Mouse (Mus musculus): Measurements from ENCODE around the gene Tmem59l. TPM values are rescaled to one million over a fixed set of nuclear protein-coding genes. Genes with fewer than 3 reads are reported as not detected.

The Tmem59l gene
- polyA plus RNA-seq, 2 experiments from 2014 or later = not detected

DNA sequence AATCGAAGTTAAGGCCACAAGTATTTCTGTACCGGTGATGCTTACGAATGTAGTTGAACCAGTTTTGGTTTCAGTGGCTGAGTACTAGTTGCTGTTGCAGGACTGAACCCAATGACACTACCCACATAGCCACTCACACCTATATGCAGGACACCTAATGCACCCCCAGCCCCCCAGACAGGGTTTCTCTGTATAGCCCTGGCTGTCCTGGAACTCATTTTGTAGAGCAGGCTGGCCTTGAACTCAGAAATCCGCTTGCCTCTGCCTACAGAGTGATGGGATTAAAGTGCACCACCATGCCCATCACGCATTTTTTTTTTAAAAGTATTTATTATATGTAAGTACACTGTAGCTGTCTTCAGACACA lies 19.9 kb upstream of the Tmem59l start:
- ATAC-seq = no peak

DNA sequence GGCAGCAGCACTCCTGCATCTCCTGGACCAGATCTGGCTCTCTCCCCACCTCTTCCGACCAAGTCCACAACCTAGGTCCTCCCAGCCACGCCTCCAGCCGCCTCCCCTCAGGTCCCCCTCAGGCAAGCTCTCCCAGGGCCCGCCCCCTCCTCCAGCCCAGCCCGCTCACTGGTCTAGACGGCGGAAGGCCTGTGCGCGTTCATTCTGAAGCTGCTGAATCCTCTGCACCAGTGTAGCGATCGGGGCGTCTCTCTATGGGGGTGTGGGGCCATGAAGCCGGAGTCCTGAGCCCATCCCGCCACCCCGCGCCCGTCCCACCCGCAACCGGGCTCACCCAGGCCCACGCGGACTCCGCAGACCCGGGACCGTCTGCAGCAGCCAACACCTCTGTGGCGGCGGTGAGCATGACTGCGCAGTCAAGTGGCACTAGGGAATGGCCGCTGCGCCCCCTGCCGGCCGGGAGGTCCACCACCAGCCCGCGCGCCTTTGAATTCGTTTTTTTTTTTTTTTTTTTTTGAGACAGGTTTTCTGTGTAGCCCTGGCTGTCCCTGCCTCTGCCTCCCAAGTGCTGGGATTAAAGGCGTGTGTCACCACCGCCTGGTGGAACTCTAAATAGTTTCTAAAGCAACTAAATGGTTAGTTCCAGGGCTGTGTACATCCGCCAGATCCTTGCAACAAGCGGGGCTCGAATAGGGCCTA lies 19.3 kb upstream of the Tmem59l start, which contains the start of gene Rex1bd:
Rex1bd (minus strand) TSS at position 425 of the 699 bp plus-strand sequence.
- ATAC-seq = peak; percentile 52

DNA sequence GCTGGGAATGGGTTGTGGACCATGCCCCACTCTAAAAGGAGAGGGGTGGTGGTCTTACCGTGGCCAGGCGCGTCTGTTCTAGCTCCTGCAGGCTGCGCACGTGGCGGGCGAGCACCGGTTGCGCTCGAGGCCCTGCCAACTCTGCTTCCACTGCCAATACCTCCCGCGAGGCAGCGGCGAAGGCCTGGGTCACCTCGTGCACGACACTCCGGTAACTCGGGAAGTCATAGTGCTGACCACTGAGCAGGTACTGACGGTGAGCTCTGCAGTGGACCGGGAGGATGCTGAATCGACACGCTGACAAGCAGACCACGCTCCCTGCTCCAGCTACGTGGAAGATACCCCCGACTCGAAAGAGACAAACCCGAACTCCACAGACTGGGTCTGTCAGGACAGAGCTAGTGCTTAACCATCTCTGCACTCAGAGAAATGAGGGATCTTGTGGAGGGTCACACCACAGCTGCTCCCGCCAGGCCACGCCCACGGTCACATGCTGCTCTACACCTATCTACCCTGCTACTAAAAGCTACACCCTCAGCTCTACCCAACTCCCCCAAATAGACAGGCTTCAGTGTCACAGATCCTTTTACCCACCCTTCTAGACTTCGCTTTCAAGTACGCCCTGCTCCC lies 18.7 kb upstream of the Tmem59l start:
- no peak for ATAC-seq

DNA sequence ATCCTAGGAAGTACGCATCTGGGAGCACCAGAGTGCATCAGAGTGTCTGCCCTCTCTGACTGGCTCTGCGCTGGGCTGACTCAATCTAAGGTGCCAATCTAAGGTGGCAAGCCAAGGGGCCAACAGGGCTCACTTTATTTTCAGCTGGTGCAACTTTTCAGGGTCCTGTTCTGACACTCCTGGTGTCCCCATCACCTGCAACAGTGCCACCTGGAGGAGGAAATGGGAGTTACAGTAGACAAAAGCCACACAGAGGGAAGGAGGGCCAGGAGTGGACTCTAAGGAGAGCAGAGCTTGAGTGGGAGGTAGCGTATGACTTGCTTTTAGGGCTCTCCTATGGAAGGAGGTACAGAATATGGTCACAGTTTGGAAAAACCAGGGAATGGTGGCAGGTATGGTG lies 17.7 kb upstream of the Tmem59l start:
- no peak for ATAC-seq

DNA sequence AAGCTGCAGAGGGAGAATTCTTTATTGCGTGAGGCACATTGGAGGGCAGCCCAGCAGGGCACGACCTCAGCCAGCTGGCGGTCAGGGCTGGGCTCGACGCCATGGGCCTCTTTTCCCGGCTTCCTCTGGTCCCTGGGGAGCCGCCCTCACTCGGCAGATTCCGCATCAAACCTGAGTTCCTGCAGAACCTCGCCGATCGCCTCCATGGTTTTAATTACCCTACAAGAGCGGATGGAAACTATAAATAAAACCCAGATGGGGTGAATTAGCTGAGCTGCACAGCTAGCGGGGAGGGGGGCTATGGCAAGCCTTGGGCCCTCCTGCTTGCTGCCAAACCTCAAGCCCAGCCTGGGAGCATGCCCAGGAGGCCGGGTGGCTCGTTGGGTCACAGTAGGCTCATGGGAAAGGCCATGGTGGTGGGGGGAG lies 17.1 kb upstream of the Tmem59l start:
- no peak for ATAC-seq

DNA sequence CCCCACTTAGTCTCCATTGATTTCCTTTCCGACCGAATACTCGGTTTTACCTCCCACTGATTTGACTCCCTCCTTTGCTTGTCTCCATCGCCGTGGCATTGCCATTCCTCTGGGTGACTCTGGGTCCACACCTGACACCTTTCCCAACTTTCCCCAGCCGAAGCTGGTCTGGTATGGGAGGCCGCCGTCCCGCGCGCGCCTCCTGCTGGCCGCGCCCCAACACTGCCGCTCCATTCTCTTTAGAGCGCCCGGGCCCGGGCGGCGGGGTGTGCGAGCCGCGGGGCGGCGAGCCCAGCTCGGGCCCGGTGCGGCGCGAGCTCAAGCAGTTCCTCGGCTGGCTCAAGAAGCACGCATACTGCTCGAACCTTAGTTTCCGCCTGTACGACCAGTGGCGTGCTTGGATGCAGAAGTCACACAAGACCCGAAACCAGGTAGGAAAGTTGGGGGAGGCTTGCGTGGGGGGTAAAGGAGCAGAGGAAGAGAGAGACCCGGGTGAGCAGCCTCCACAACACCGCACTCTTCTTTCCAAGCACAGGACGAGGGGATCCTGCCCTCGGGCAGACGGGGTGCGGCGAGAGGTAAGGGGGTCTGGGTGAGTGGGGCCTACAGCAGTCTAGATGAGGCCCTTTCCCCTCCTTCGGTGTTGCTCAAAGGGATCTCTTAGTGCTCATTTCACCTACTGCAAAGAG lies 16.0 kb upstream of the Tmem59l start:
- ATAC-seq = peak; percentile 38

DNA sequence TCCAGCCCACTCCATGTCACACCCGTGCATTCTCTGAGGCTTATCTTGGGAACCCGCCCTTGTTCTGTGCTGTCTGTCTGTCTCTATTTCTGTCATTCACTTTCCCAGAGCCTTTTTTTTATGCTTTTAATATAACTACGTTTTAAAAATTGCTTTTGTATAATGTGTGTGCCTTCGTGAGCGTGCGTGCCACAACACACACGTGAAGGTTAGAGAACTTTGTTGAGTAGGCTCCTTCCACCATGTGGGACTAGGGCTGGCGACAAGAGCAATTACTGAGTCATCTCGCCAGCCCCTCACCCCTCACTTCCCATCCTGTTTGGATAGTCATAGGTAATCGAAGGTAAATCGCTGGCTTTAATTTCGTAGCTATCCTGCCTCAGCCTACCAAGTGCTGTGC lies 15.4 kb upstream of the Tmem59l start:
- ATAC-seq = no peak

DNA sequence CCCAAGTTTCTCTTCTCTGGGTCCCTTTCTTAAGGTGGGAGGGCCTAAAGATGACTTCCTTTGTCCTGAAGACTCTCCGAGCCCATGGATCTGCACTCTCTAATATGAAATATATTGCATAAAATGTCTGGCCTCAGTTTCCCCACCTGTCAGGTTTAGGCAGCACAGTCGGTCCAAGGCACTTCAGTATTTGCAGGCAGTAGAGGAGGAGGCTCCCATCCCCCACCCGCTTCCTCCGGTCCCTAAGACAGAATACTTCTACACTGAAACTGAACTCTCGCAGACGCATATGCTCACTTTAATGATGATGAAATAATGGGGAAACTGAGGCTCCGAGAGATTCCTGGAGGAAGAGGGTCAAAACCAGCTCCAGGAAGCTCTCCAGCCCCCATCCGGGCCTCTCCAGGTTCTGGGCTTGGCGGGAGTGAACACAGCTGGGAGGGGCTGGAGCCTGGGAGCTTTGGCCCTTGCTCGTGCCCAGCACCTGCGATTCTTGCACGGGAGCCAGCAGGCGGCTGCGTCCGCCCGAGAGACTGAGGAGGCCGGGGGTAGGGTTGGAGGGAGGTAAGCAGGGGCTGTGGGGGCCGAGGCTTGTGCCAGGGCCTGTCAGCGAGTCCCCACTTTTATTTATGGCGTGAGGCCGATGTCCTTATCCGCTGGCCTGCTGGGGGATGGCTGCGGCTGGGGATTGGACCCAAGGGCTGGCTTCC lies 14.8 kb upstream of the Tmem59l start:
- ATAC-seq = no peak

DNA sequence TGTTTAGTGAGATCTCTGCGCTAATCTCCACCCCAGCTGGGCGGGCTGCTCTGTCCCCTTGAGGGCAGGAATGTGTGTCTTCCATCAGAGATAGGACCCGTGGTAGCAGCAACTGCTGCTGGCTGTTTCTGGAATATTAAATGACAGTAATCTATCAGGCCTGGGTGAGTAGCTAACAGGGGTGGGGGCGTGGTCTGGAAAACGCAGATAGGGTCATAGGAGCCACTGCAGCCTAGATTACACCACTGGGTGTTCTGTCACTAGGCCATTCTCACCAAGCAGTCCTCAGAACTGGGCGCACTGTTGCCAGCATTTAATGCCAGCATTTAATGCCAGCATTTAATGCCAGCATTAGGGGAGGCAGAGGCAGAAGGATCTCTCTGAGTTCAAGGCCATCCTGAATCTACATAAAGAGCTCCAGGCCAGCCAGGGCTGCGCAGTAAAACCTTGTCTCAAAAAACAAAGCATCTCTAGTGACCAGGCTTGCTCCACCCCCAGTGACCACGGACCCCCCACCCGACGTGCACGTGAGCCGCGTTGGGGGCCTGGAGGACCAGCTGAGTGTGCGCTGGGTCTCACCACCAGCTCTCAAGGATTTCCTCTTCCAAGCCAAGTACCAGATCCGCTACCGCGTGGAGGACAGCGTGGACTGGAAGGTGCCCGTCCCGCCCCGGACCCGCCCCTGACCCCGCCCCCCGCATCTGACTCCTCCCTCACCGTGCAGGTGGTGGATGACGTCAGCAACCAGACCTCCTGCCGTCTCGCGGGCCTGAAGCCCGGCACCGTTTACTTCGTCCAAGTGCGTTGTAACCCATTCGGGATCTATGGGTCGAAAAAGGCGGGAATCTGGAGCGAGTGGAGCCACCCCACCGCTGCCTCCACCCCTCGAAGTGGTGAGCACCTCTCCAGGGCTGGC lies 13.5 kb upstream of the Tmem59l start:
- peak; percentile 37 for ATAC-seq

DNA sequence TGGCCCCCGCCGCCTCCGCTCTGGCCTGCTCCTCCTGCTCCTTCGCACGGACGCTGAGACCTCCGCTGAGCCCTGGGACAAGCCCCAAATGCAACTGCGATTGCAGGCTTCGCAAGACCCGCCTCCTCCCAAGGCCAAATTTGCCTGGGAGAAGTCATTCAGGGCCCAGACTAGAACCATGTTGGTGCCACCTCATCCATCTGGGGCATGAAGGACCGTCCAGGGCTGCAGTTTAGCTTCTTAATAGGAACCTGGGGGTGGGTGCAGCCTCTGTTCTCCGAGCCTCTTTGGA lies 8.6 kb upstream of the Tmem59l start:
- ATAC-seq = no peak

DNA sequence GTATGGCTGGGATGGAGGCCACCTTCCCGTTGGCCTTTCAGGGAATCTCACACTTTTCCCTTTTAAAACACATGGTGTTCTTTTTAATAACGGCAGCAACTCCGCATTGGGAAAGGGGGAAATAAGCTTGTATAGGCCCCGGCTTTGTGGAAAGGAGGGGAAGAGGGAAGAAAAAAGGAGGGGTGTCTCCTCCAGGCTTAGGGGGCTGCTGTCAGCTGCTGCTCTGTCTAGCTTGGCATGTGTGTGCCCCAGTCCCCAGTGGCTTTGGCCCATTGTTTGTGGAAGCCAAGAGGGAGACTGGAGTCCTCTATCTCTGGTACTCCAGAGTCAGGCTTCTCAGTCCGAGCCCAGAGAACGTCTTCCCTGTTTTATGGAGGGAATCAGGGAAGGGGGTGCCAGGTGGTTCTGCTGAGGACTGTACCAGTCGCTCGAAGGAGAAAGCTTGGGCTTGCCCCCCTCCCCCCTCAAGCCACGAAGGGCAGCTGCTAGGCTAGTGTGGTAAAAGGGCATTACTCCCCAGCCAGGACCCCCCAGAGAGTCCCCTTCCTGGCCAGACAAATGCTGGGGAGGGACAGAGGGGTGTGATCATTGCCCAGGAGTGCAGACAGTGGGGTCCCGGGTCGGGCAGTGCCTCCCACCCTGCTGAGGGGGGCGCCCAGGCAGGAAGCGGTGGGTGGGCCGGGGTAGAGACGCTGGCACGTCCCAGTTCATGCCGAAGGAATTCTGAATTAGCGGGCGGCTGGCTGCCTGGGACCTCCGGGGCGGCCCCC lies 8.0 kb upstream of the Tmem59l start:
- no peak for ATAC-seq

DNA sequence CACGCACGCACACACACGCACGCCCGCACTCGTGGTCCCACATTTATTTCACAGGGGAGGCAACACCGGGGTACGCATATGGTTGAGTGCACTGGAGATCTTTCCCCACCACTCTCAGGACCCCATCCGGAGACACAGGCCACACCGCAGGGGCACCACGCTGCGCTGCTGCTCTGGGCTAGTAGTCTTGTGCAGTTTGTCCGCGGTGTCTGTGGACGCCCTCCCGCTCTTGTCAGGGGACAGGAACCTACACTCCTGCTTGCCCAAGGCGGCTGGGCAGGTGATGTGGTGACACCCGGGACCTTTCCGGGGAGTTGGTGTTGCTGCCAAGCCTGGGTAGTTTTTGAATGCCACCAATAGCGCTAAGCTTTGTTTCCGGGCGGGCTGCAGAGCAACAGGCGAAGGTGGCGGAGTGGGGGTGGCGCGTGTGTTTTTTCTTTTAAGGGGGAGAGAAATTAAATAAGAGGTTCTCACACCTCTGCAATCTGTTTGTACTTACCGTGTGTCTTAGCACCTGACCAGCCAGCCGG lies 7.3 kb upstream of the Tmem59l start:
- ATAC-seq = no peak

DNA sequence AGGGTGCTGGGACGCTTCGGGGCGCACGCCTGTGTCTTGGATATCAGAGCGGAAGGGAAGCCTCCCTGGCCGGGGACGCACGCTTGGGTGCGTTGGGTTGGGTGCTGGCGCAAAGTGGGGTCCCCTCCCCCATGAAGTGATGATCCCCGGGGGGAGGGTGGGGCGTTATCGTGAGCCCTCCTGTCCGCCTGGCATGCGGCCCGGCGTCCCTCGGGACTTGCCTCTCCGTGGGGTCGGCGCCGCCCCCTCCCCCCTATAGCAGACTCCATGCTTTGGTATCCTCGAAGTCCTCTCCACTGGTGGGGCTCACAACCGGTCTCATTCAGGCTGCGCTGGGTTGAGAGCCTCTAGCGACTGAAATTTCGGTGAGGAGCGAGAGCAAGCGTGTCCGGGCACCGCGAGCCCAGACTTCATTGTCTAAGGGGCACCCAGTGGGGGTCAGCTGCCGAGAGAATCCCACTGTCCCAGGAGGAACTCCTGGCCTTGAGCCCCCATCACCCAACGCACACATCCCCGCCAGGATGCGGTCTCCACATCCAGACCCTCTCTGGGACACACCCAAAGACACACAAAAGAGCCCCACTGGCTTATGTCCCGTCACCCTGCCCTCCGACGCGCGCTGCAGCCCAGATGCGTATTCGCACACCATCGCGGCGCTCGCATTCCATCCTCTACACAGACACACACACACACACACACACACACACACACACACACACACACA lies 6.7 kb upstream of the Tmem59l start:
- ATAC-seq = no peak

DNA sequence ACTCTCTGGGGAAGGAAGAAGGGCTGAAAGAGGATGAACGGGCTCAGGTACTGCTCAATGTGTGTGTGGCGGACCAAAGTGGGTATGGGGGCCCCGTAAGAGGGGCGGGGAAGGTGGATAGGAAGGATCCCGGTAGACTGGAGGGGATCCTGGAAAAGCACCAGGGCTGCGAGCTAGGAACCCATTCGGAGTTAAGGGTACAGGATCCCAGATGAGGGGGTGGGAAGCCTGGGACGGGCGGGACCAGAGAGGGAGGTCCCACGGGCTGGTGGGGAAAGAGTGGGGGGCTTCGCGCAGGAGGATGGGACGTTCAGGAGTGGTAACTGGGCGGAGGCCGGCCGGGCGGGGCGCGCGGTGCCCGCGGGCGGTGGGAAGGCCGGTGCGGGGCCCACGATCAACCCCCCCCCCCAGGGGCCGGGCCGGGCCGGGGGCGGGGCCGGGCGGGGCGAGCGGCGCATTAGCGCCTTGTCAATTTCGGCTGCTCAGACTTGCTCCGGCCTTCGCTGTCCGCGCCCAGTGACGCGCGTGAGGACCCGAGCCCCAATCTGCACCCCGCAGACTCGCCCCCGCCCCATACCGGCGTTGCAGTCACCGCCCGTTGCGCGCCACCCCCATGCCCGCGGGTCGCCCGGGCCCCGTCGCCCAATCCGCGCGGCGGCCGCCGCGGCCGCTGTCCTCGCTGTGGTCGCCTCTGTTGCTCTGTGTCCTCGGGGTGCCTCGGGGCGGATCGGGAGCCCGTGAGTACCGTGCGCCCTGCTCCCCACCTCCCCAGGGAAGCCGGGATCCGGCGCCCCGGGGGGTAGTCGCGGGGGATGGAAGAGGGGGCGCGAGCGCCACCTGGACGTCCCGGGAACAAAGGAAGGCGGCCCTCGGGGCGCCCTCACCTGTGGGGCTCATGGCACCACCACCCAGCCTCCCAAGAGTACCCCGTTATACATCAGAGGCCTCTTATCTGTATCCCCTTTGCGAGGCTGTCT lies 5.8 kb upstream of the Tmem59l start, which contains the start of gene Crlf1:
Crlf1 (plus strand) TSS at position 495 of the 977 bp plus-strand sequence.
- no peak for ATAC-seq

DNA sequence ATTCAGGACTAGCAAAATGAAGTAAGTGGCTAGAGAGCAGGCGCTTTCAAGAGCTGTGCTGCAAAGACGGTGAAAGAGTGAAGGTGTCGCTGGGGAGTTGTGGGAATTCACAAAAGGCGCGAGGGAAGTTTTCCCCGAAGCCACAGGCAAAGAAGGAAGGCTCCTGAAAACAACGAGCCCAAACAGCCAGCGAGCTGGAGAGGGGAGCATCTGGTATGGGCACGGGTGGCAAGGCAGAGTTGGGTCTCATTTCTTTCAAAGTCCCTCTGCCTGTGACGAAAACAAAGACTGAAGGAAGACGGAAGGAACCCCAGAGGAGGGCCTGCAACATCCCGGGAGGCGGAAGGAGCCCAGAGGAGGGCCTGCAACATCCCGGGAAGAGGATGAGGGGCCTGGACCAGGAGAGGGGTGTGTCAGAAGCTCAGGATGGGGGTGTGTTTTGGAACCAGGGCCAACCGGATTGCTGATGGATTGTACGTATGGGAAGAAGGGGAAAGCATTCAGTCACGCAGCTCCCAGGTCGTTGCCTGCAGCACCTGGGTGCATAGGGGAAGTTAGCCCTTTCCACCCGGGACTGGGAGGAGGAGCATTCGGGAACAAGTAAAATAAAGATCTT lies 3.8 kb upstream of the Tmem59l start:
- ATAC-seq = no peak

DNA sequence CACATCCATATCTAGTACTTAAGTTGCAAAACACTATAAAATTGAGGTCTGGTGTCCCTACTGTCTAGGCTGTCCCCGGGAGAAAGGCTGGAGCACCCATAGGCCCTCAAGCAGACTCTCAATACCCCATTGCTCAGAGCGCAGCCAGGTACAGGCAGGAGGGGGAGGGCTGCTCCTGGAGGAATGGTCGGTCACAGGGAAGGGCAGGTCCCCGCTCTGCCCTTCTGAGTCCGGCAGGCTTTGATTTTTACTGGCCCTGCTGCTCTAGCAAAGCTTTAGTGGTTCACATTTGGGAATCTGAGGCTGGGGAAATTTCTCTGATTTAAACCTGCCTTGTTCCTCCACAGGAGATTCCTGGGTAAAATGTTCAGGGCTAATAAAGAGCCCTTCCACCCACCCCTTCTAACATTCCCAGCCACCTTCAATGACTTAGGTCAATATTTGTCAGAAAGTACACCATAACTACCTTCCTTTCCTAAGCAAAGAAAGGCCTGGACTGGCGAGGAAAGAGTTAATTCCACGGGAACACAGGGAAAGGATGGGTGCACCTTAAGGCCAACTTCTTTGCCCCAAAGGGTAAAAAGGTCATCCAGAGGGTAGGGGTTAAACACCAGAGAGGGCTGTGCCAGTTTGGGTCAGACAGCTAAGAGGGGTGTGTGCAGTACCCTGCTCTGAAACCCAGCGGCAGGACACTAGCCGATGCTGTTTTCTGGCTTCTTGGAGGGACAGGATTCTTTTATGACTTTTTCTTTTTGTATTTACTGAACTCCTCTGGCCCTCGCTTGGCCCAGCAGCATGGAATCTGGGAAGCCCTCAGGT lies 3.1 kb upstream of the Tmem59l start:
- ATAC-seq = no peak

DNA sequence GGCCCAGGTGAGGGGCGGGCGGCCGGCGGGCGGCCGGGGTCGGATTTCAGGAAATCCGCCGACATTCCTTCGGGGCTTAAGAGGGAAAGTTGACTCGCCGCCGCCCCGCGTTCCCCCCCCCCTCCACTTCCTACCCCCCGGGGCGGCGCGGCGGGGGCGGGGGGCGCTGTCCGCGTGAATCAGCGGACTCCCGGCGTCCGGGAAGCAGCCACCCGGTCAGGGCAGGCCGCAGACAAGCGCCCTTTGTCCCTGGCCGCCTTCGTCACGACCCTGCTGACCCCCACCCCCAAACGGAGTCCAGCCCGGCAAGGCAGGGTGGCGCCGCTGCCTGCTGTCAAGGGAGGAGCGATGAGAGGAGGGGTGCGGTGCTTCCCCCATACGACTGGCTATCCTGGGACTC lies 2.4 kb upstream of the Tmem59l start:
- no peak for ATAC-seq

DNA sequence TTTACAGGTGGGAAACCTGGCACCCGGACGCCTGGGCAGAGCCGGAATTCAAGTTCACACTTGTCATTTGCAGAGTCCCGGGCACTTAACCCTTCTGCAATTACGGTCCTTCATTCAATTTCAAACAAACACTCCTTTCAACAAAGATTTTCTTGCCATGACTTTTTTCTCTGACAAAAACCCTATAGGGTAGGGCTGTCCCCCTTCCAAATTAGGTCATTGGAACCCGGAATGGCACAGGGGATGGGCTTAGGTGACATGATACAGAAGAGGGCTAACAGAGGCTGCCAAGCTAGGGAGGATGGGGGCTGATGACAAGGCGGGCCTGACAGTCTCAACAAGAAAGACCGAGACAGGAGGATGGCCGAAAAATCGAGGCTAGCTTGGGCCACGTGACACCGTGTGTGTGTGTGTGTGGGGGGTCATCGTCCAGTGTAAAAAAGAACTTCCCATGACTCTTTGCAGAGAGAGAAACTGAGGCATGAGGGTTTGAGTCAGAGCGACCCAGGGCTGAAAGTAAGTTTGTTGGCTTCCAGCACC lies 1.8 kb upstream of the Tmem59l start:
- peak; percentile 36 for ATAC-seq
